Mouse (Mus musculus): Measurements from ENCODE around the gene Crkl.

DNA sequence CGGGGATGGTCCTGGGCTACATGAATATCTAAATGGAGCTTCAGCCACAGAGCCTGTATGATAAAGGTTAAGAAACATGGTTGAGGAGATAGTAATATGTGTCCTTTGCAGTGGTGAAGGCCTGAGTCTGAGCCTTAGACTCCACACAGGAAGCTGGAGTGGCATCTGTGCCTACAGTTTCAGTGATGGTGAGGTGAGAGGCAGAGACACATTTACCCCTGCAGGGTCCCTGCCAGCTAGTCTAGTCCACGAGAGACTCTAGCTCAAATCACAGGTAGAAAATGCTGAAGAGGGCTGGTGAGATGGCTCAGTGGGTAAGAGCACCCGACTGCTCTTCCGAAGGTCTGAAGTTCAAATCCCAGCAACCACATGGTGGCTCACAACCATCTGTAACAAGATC lies 23.5 kb downstream of the Crkl start:
- TF ChIP-seq CTCF (IDR thresholded peaks at IDR 0.05; ENCODE audit: borderline replicate concordance, insufficient read depth, low read length) (no peak), POLR2A (IDR thresholded peaks at IDR 0.05; ENCODE audit: low read depth, low read length) (no peak)

Data from embryonic fibroblast, embryonic 13.5 days (primary cell).